Comparison of ENCODE assay signal across 11 mouse cellular contexts in genomic region chr4:123427271-123427899, GRCm38 (mm10).
A peak's percentile ranks its signal among the peaks of the same experiment; 100 is the strongest.
DNase-seq lines count a peak whose midpoint lies in the region; TF ChIP-seq lines count a peak whose summit lies in the region.
"Had no signal": no experiment of that assay in that cellular context is flagged by ENCODE, and none has a peak within 500 bp of the region (broad histone marks: within the 10 kb centered on the region; RNA-seq: fewer than 3 reads in every experiment).

No protein-coding gene starts in this region.

- 0 out of 2 replicates have a peak, but pooled peaks cover 1% of the 10 kb centered on the region for H3K79me2 ChIP-seq in heart, adult 2 months (replicated peaks; ENCODE audit: control insufficient read depth, insufficient read depth, low read length)

- DNase-seq in heart, adult 2 months, result no peak
- DNase-seq in heart, postnatal 4 days, result no peak
- DNase-seq in kidney, postnatal 10 days, result peak; percentile 22
- DNase-seq in kidney, postnatal 36 days, result no peak
- no peak for DNase-seq in spleen, adult 2 months (ENCODE audit: low read depth in 1 of 2, low spot score in 2 of 2)
- no peak for DNase-seq in spleen, postnatal 14 days (ENCODE audit: low spot score in 2 of 2)
- DNase-seq in frontal cortex, adult 2 months (ENCODE audit: extremely low spot score in 1 of 2, low spot score in 1 of 2), result no peak
- no peak for DNase-seq in natural killer cell, adult 2 months (ENCODE audit: low spot score in 2 of 2)
- DNase-seq: embryo, embryonic 11 days; right cerebral cortex, adult 18-20 months; thymus, postnatal 14 days had no signal

- H3K27ac ChIP-seq in heart, adult 2 months, result peak overlapping the region; percentile 68
- H3K27ac ChIP-seq in spleen, adult 2 months (ENCODE audit: insufficient read depth, low read length), result peak overlapping the region; percentile 52; the same call in 1 of the 2 replicates

- no peaks in the 10 kb centered on the region for H3K27me3 ChIP-seq in heart, adult 2 months (ENCODE audit: control insufficient read depth, insufficient read depth, low read length)
- no peaks in the 10 kb centered on the region for H3K27me3 ChIP-seq in spleen, adult 2 months (ENCODE audit: control insufficient read depth, insufficient read depth, low read length)

- TF ChIP-seq EP300 in heart, adult 2 months (IDR thresholded peaks at IDR 0.05; ENCODE audit: insufficient read depth, low read depth, low read length), result no peak

- WGBS in heart, adult 2 months, result 42% methylated on average over 9 of the region's 9 CpGs
- 87% methylated on average over 9 of the region's 9 CpGs for WGBS in spleen, adult 2 months

- no peak for TF ChIP-seq CTCF in heart, adult 2 months (IDR thresholded peaks at IDR 0.05)
- no peak for TF ChIP-seq CTCF in spleen, adult 2 months (IDR thresholded peaks at IDR 0.05; ENCODE audit: extremely low read depth, insufficient read depth, insufficient read length, insufficient replicate concordance)

- TF ChIP-seq POLR2A in heart, adult 2 months (IDR thresholded peaks at IDR 0.05; ENCODE audit: insufficient read depth, low read depth, low read length), result no peak
- no peak for TF ChIP-seq POLR2A in spleen, adult 2 months (IDR thresholded peaks at IDR 0.05; ENCODE audit: low read depth, low read length)

- intact Hi-C loops in heart, adult 2 months (cut with DNase I), result loop anchor here (1.0 kb wide), 1 partner anchor 16 kb away; no protein-coding TSS in a partner anchor

- H3K4me3 ChIP-seq in heart, adult 2 months, result no peak overlapping the region
- H3K4me3 ChIP-seq in spleen, adult 2 months (ENCODE audit: extremely low read depth, insufficient read depth, insufficient read length), result no peak overlapping the region

- H3K36me3 ChIP-seq in heart, adult 2 months (ENCODE audit: control insufficient read depth, insufficient read depth, low read length), result peaks cover 56% of the 10 kb centered on the region
- H3K36me3 ChIP-seq in spleen, adult 2 months (ENCODE audit: control insufficient read depth, insufficient read depth, low read length), result peaks cover 26% of the 10 kb centered on the region

- H3K4me1 ChIP-seq in heart, adult 2 months (ENCODE audit: control insufficient read depth, insufficient read depth, low read length), result peaks cover 27% of the 10 kb centered on the region
- H3K4me1 ChIP-seq in spleen, adult 2 months (ENCODE audit: control insufficient read depth, insufficient read depth, insufficient read length), result peaks cover 6% of the 10 kb centered on the region

- peak overlapping the region; percentile 42 for H3K9ac ChIP-seq in heart, adult 2 months (ENCODE audit: low read depth, low read length)
